ENCODE assay signal across 10 mouse cellular contexts in the genomic region with DNA sequence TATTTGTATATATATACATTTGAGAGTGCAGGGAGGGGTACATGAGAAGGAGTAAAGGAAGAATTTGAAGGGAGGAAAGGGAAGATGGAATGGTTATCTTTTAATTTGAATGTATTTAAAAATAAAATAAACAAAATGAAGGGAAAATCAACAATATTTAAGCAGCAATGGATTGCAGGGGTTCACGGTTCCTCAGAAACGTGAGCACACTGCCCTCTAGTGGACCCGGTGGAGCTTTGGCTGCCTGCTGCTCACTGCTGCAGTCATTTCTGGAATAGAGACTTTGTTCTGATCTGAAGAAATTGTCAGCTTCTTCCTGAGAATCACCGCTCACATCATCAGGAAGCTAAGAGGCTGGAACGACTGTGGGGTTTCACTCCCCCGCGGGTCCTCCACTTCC. TPM values are rescaled to one million over a fixed set of nuclear protein-coding genes. Genes with fewer than 3 reads are reported as not detected.
DNase-seq lines count a peak whose midpoint lies in the region; ATAC-seq lines count a peak whose summit lies in the region.
"Had no signal": no experiment of that assay in that cellular context is flagged by ENCODE, and none has a peak within 500 bp of the region (broad histone marks: within the 10 kb centered on the region; RNA-seq: fewer than 3 reads in every experiment).

No protein-coding gene starts in this region.

- DNase-seq in hindbrain, embryonic 14.5 days (ENCODE audit: low spot score) = peak; percentile 69
- peak; percentile 48 to 51 for DNase-seq in B cell, adult 2 months
- peak; percentile 63 for DNase-seq in NIH3T3 (ENCODE audit: low read depth)
- DNase-seq in embryonic facial prominence, embryonic 14.5 days (ENCODE audit: low spot score) = peak; percentile 52
- no peak for DNase-seq in left cerebral cortex, postnatal 36 days (ENCODE audit: low spot score in 2 of 2)
- DNase-seq: liver, embryonic 13.5 days had no signal

- H3K9ac ChIP-seq in hindbrain, embryonic 14.5 days = no peak overlapping the region
- no peak overlapping the region for H3K9ac ChIP-seq in hindbrain, embryonic 13.5 days
- H3K9ac ChIP-seq in embryonic facial prominence, embryonic 14.5 days (ENCODE audit: low read depth, low read length) = no peak overlapping the region
- H3K9ac ChIP-seq: embryonic facial prominence, embryonic 12.5 days; liver, embryonic 13.5 days had no signal

- intact Hi-C loops in left cerebral cortex, postnatal 36 days (cut with DNase I) = loop anchor here (10.0 kb wide), 1 partner anchor 147 kb away; a partner anchor contains a TSS

- no peaks in the 10 kb centered on the region for H3K4me1 ChIP-seq in hindbrain, embryonic 14.5 days (replicated peaks; ENCODE audit: control insufficient read depth, insufficient read depth, low read length)
- H3K4me1 ChIP-seq in hindbrain, embryonic 13.5 days (replicated peaks) = no peaks in the 10 kb centered on the region
- no peaks in the 10 kb centered on the region for H3K4me1 ChIP-seq in embryonic facial prominence, embryonic 14.5 days (ENCODE audit: control insufficient read depth, insufficient read depth, low read length)
- H3K4me1 ChIP-seq: embryonic facial prominence, embryonic 12.5 days; liver, embryonic 13.5 days had no signal

- no peaks in the 10 kb centered on the region for H3K36me3 ChIP-seq in hindbrain, embryonic 14.5 days (replicated peaks; ENCODE audit: control insufficient read depth, insufficient read depth)
- H3K36me3 ChIP-seq in hindbrain, embryonic 13.5 days = no peaks in the 10 kb centered on the region
- H3K36me3 ChIP-seq in embryonic facial prominence, embryonic 14.5 days (ENCODE audit: control insufficient read depth, insufficient read depth, low read length) = no peaks in the 10 kb centered on the region
- H3K36me3 ChIP-seq: embryonic facial prominence, embryonic 12.5 days; liver, embryonic 13.5 days had no signal

- no peak overlapping the region for H3K27ac ChIP-seq in hindbrain, embryonic 14.5 days
- H3K27ac ChIP-seq in hindbrain, embryonic 13.5 days = no peak overlapping the region
- no peak overlapping the region for H3K27ac ChIP-seq in embryonic facial prominence, embryonic 14.5 days (replicated peaks; ENCODE audit: low read depth, low read length)
- H3K27ac ChIP-seq: embryonic facial prominence, embryonic 12.5 days; liver, embryonic 13.5 days had no signal

- no peak overlapping the region for H3K4me3 ChIP-seq in hindbrain, embryonic 14.5 days (replicated peaks; ENCODE audit: low read length)
- H3K4me3 ChIP-seq in hindbrain, embryonic 13.5 days = no peak overlapping the region
- no peak overlapping the region for H3K4me3 ChIP-seq in embryonic facial prominence, embryonic 14.5 days (ENCODE audit: low read depth, low read length)
- H3K4me3 ChIP-seq: embryonic facial prominence, embryonic 12.5 days; liver, embryonic 13.5 days had no signal

- no peak overlapping the region for H3K4me2 ChIP-seq in hindbrain, embryonic 14.5 days (replicated peaks)
- H3K4me2 ChIP-seq in hindbrain, embryonic 13.5 days = no peak overlapping the region
- no peak overlapping the region for H3K4me2 ChIP-seq in embryonic facial prominence, embryonic 14.5 days (ENCODE audit: low read depth, low read length)
- H3K4me2 ChIP-seq: embryonic facial prominence, embryonic 12.5 days; liver, embryonic 13.5 days had no signal

- H3K27me3 ChIP-seq in hindbrain, embryonic 14.5 days (ENCODE audit: control insufficient read depth, insufficient read depth, low read length) = no peaks in the 10 kb centered on the region
- H3K27me3 ChIP-seq in hindbrain, embryonic 13.5 days = no peaks in the 10 kb centered on the region
- H3K27me3 ChIP-seq in embryonic facial prominence, embryonic 14.5 days (replicated peaks; ENCODE audit: control insufficient read depth, insufficient read depth, low read length) = no peaks in the 10 kb centered on the region
- H3K27me3 ChIP-seq: embryonic facial prominence, embryonic 12.5 days; liver, embryonic 13.5 days had no signal

- H3K9me3 ChIP-seq in hindbrain, embryonic 14.5 days (ENCODE audit: control insufficient read depth, low read length) = no peaks in the 10 kb centered on the region
- H3K9me3 ChIP-seq in hindbrain, embryonic 13.5 days = no peaks in the 10 kb centered on the region
- no peaks in the 10 kb centered on the region for H3K9me3 ChIP-seq in embryonic facial prominence, embryonic 14.5 days (ENCODE audit: control insufficient read depth, low read length)
- H3K9me3 ChIP-seq: embryonic facial prominence, embryonic 12.5 days; liver, embryonic 13.5 days had no signal

- ATAC-seq in hindbrain, embryonic 14.5 days (ENCODE audit: low FRiP score) = no peak
- no peak for ATAC-seq in hindbrain, embryonic 13.5 days (ENCODE audit: low FRiP score)
- ATAC-seq in embryonic facial prominence, embryonic 14.5 days (ENCODE audit: low read depth) = no peak
- ATAC-seq in megakaryocyte-erythroid progenitor cell, adult 5-6 weeks (replicated peaks; ENCODE audit: low FRiP score, low TSS enrichment, poor library complexity, severe bottlenecking) = peak; percentile 67; the same call in 1 of the 2 replicates
- ATAC-seq in activated CD4-positive, CD25-positive, alpha-beta regulatory T cell, adult 4 months = no peak

- WGBS in hindbrain, embryonic 14.5 days = 37% methylated on average over 4 of the region's 7 CpGs
- WGBS in hindbrain, embryonic 13.5 days = 43% methylated on average over 7 of the region's 7 CpGs
- WGBS in embryonic facial prominence, embryonic 14.5 days = 32% methylated on average over 4 of the region's 7 CpGs

RNA-seq across cellular contexts. Expression of a gene that starts 28.5 kb away (rescaled TPM):
- polyA plus RNA-seq in hindbrain, embryonic 14.5 days (2014; fragmentation: Nextera tagmentation; extraction: Ambion mirVana) = 0.41 and 0.47 TPM in 2 replicates
- 0.17 and 0.48 TPM in 2 replicates for polyA plus RNA-seq in hindbrain, embryonic 13.5 days (2015; fragmentation: Nextera tagmentation; extraction: Ambion mirVana)
- polyA plus RNA-seq in embryonic facial prominence, embryonic 14.5 days (2014; fragmentation: Nextera tagmentation; extraction: Ambion mirVana) = 31.1 and 39.8 TPM in 2 replicates
- total RNA-seq in megakaryocyte-erythroid progenitor cell, adult 5-6 weeks (2014; fragmentation: Nextera tagmentation) = not detected in 2 replicates
- total RNA-seq in megakaryocyte-erythroid progenitor cell, adult 5-6 weeks (2017) = not detected in 2 replicates
- not detected for polyA plus RNA-seq in activated CD4-positive, CD25-positive, alpha-beta regulatory T cell, adult 4 months (2017; shearing (Covaris generic))
- not detected for total RNA-seq in left cerebral cortex, postnatal 36 days (2021)

Comparison
In these comparisons a context has a peak if more than half of its experiments do, and no peak if none do; other contexts are left out.
1. DNase-seq: peak in hindbrain, embryonic 14.5 days (single experiment), B cell, adult 2 months (2 of 2), NIH3T3 (single experiment) and embryonic facial prominence, embryonic 14.5 days (single experiment); none in left cerebral cortex, postnatal 36 days (0 of 2).
2. RNA of a gene that starts 28.5 kb away (polyA plus RNA-seq): 31.1 to 39.8 TPM in embryonic facial prominence, embryonic 14.5 days; 0.17 to 0.48 TPM in hindbrain, embryonic 13.5 days, 0.41 to 0.47 TPM in hindbrain, embryonic 14.5 days and not detected in activated CD4-positive, CD25-positive, alpha-beta regulatory T cell, adult 4 months; every median in the first group is over 10 times any median in the second.